In genomic region chr19:10907891-10908290, GRCm38 (mm10) we compare ENCODE assay signal across 8 mouse cellular contexts. TPM values are rescaled to one million over a fixed set of nuclear protein-coding genes. Genes with fewer than 3 reads are reported as not detected.
DNase-seq lines count a peak whose midpoint lies in the region; ATAC-seq and TF ChIP-seq lines count a peak whose summit lies in the region.

No protein-coding gene starts in this region.

- 40% methylated on average over 3 of the region's 3 CpGs for WGBS in kidney, adult 2 months

- peak; percentile 50 for DNase-seq in ovary, postnatal 14 days (ENCODE audit: low spot score)
- no peak for DNase-seq in ovary, adult 18-20 months (ENCODE audit: low spot score)
- DNase-seq in kidney, adult 2 months = peak; percentile 73
- peak; percentile 33 to 46 for DNase-seq in lung, adult 18-20 months
- peak; percentile 77 for DNase-seq in retina, embryonic 14.5 days (ENCODE audit: low spot score)
- peak; percentile 30 to 44 for DNase-seq in urinary bladder, postnatal 36 days (ENCODE audit: low spot score in 2 of 2)

- peak; percentile 35; the same call in 1 of the 2 replicates for TF ChIP-seq CTCF in bone marrow macrophage, adult 2 months (IDR thresholded peaks at IDR 0.05; ENCODE audit: low read depth, low read length)
- TF ChIP-seq CTCF in kidney, adult 2 months (conservative IDR thresholded peaks at IDR 0.05; ENCODE audit: insufficient read depth, insufficient read length, low read depth, low read length) = peak; percentile 86

- peaks cover 4% of the 10 kb centered on the region for H3K4me1 ChIP-seq in bone marrow macrophage, adult 2 months (ENCODE audit: control insufficient read depth, insufficient read depth, low read length)
- peaks cover 13% of the 10 kb centered on the region; the same call in 1 of the 2 replicates for H3K4me1 ChIP-seq in kidney, adult 2 months (ENCODE audit: control insufficient read depth, insufficient read depth, low read length)

- H3K4me3 ChIP-seq in bone marrow macrophage, adult 2 months (ENCODE audit: insufficient read depth, low read length) = no peak overlapping the region
- no peak overlapping the region for H3K4me3 ChIP-seq in kidney, adult 2 months (ENCODE audit: insufficient read depth, low read depth, low read length)

- no peaks in the 10 kb centered on the region for H3K27me3 ChIP-seq in kidney, adult 2 months (replicated peaks; ENCODE audit: control insufficient read depth, insufficient read depth, low read length)

- no peak overlapping the region for H3K27ac ChIP-seq in bone marrow macrophage, adult 2 months (ENCODE audit: insufficient read depth, low read depth, low read length)
- no peak overlapping the region for H3K27ac ChIP-seq in kidney, adult 2 months (ENCODE audit: insufficient read depth, low read depth, low read length)

- ATAC-seq in frontal cortex, adult (ENCODE audit: low TSS enrichment) = peak; percentile 42; the same call in 1 of the 2 replicates

- no peak for TF ChIP-seq POLR2A in bone marrow macrophage, adult 2 months (IDR thresholded peaks at IDR 0.05; ENCODE audit: borderline replicate concordance, low read depth, low read length)
- TF ChIP-seq POLR2A in kidney, adult 2 months (IDR thresholded peaks at IDR 0.05; ENCODE audit: low read depth, low read length) = no peak

- peaks cover under 1% of the 10 kb centered on the region; the same call in 1 of the 2 replicates for H3K36me3 ChIP-seq in kidney, adult 2 months (ENCODE audit: control insufficient read depth, insufficient read depth, low read length)

RNA-seq across cellular contexts. Expression of gene Zp1, which starts 12.5 kb away (rescaled TPM):
- not detected in 2 replicates for polyA plus RNA-seq in bone marrow macrophage, adult 2 months (2012; ENCODE audit: insufficient read depth, insufficient read length, missing spikeins)
- polyA plus RNA-seq in kidney, adult 2 months (2012; rRNA removed) = 0.05 TPM in 1 of 2 replicates, not detected in the other

RNA-seq across cellular contexts. Expression of gene Prpf19, which starts 12.9 kb away (rescaled TPM):
- polyA plus RNA-seq in bone marrow macrophage, adult 2 months (2012; ENCODE audit: insufficient read depth, insufficient read length, missing spikeins) = 41.4 and 51.6 TPM in 2 replicates
- 175 and 188 TPM in 2 replicates for polyA plus RNA-seq in kidney, adult 2 months (2012; rRNA removed)

RNA-seq across cellular contexts. Expression of gene Tmem109, which starts 26.1 kb away (rescaled TPM):
- polyA plus RNA-seq in bone marrow macrophage, adult 2 months (2012; ENCODE audit: insufficient read depth, insufficient read length, missing spikeins) = 75.4 and 80.6 TPM in 2 replicates
- polyA plus RNA-seq in kidney, adult 2 months (2012; rRNA removed) = 101 and 124 TPM in 2 replicates

RNA-seq across cellular contexts. Expression of gene Ptgdr2, which starts 29.1 kb away (rescaled TPM):
- polyA plus RNA-seq in bone marrow macrophage, adult 2 months (2012; ENCODE audit: insufficient read depth, insufficient read length, missing spikeins) = not detected in 2 replicates
- polyA plus RNA-seq in kidney, adult 2 months (2012; rRNA removed) = 0.05 TPM in 1 of 2 replicates, not detected in the other

RNA-seq across cellular contexts. Expression of gene Tmem132a, which starts 38.2 kb away (rescaled TPM):
- 2.1 and 3.1 TPM in 2 replicates for polyA plus RNA-seq in bone marrow macrophage, adult 2 months (2012; ENCODE audit: insufficient read depth, insufficient read length, missing spikeins)
- 12.1 and 15.8 TPM in 2 replicates for polyA plus RNA-seq in kidney, adult 2 months (2012; rRNA removed)
